Mouse (Mus musculus): ENCODE measurements at regions not wholly inside any gene's neighbourhood (a gene's known extent, or its start where the extent isn't known, plus 50 kb on each side); places are given as distances from the start of the nearest gene placed in this dataset.
"Not testable (repeated sequence)": the region's sequence is repeated elsewhere in the genome, so short reads cannot be mapped to it uniquely, and the experiment has no call there.

DNA sequence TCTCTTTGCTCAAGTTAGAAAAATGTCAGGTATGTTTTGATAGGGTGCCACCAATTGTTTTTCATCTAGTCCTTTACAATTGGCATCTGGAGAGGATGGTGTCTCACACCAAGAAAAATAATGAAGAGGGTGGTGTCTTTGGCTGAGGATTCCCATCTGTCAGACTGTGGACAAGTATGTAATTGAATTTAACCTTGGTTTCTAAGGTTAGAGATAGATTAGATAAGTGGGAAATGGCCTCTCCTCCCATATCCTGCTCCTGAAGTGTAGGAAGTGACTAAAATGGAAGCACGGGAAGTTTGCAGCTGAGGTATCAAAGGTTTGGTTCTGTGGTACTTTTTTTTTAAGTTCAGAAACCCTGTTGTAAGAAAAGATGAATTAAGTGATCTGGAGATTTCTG is 98.0 kb upstream of the Emcn start:
- WGBS (ENCODE audit: insufficient replicate concordance), result 26% methylated on average over 1 of the region's 1 CpGs

DNA sequence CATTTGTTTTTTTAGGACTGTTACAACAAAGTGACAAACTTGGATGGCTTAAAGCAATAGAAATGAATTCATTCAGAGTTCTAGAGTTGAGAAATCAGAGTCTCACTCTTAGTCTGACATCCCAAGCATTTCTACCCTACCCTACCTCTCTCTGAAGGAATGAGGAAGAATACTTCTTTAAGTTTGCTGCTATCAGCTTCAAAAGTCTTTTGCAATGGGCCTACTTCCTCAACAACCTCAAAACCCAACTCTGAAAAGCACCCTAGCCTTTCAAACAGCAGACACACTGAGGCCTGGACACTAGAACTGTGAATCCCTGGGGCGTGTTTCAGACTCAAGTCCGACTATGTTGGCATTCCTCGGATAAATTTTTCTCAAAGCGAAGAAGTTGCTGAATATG is 77.0 kb upstream of the Emcn start:
- ATAC-seq (ENCODE audit: insufficient read depth), result no peak
- 69% methylated on average over 4 of the region's 4 CpGs for WGBS (ENCODE audit: insufficient replicate concordance)

More for the DNA sequence above, 98.0 kb upstream of the Emcn start:
- Histone ChIP-seq H3K27ac (replicated peaks) (no peak overlapping the region), H3K27me3 (no peaks in the 10 kb centered on the region), H3K9me3 (replicated peaks) (no peaks in the 10 kb centered on the region), H3K4me2 (no peak overlapping the region), H3K9ac (no peak overlapping the region), H3K36me3 (replicated peaks) (no peaks in the 10 kb centered on the region), H3K4me1 (replicated peaks) (no peaks in the 10 kb centered on the region), H3K4me3 (replicated peaks) (no peak overlapping the region)
- no peak for ATAC-seq (ENCODE audit: insufficient read depth)

DNA sequence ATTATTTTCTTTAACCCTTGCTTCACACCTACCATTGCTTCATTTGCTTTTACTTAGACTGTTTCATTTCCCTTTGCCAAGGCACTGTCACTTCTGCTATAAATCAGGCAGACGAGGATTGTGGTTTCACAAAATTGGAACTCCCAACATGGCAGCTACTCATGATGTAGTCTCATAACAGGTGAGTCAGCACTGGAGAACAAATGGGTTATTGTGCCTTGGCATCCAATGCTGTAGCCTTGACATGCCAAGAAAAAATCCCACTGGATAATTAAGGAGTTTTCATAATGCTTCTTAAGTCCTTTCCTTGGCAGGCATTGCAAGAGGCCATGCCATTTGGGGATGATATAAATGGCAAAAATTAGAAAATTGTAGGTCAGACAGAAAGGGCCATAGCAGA is 73.1 kb upstream of the Emcn start:
- 53% methylated on average over 1 of the region's 1 CpGs for WGBS (ENCODE audit: insufficient replicate concordance)
- ATAC-seq (ENCODE audit: insufficient read depth), result no peak
- H3K27ac ChIP-seq (replicated peaks), result no peak overlapping the region
- H3K9me3 ChIP-seq (replicated peaks), result no peaks in the 10 kb centered on the region
- no peaks in the 10 kb centered on the region for H3K4me1 ChIP-seq (replicated peaks)
- no peak overlapping the region for H3K4me2 ChIP-seq
- no peak overlapping the region for H3K4me3 ChIP-seq (replicated peaks)
- no peaks in the 10 kb centered on the region for H3K36me3 ChIP-seq (replicated peaks)
- H3K27me3 ChIP-seq, result no peaks in the 10 kb centered on the region
- no peak overlapping the region for H3K9ac ChIP-seq

More for the DNA sequence above, 77.0 kb upstream of the Emcn start:
- no peak overlapping the region for H3K27ac ChIP-seq (replicated peaks)
- no peak overlapping the region for H3K4me2 ChIP-seq
- H3K9me3 ChIP-seq (replicated peaks), result no peaks in the 10 kb centered on the region
- H3K27me3 ChIP-seq, result no peaks in the 10 kb centered on the region
- H3K4me1 ChIP-seq (replicated peaks), result no peaks in the 10 kb centered on the region
- H3K9ac ChIP-seq, result no peak overlapping the region
- no peaks in the 10 kb centered on the region for H3K36me3 ChIP-seq (replicated peaks)
- H3K4me3 ChIP-seq (replicated peaks), result no peak overlapping the region

DNA sequence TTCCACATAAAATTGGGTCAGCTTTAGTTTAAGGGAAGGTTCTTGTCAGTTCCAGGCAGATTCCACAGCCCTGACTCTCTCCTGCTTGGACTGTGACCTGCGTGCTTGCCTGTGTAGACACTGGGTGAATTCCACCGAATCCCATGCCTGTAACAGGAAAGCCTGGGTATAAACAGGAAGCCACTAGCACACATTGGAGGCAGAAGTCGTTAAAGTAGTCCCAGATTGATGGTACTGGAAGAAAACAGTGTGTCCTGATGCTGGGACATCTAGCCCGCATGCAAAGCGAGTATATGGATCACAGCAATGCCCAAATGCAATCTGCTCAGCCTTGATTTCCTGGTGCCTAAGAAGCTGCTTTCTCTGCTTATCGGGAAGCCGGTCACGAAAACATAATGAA is 65.4 kb upstream of the Emcn start:
- Histone ChIP-seq H3K4me1 (replicated peaks) (no peaks in the 10 kb centered on the region), H3K27ac (replicated peaks) (no peak overlapping the region), H3K4me3 (replicated peaks) (no peak overlapping the region), H3K9ac (no peak overlapping the region), H3K9me3 (replicated peaks) (no peaks in the 10 kb centered on the region), H3K4me2 (no peak overlapping the region), H3K36me3 (replicated peaks) (no peaks in the 10 kb centered on the region), H3K27me3 (no peaks in the 10 kb centered on the region)
- no peak for ATAC-seq (ENCODE audit: insufficient read depth)
- WGBS (ENCODE audit: insufficient replicate concordance), result 40% methylated on average over 8 of the region's 8 CpGs

DNA sequence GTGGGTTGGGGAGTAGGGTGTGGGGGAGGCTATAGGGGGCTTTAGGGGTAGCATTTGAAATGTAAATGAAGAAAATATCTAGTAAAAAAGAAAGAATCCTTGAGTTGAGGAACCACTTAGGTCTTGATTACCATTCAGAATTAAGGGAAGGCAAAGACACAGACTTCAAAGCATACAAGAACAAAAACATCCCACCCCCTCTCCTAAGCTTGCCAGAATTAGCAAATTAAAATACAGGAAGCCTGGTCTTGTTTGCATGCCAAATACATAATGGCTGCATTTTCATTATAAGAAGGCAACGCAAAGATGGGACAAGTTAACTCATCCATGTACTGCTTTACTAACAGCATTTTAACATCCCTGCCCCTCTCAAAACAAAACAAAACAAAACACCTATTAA is 61.6 kb upstream of the Emcn start:
- Histone ChIP-seq H3K36me3 (replicated peaks) (no peaks in the 10 kb centered on the region), H3K27me3 (no peaks in the 10 kb centered on the region), H3K4me3 (replicated peaks) (no peak overlapping the region), H3K27ac (replicated peaks) (no peak overlapping the region), H3K9ac (no peak overlapping the region), H3K4me1 (replicated peaks) (no peaks in the 10 kb centered on the region), H3K4me2 (no peak overlapping the region), H3K9me3 (replicated peaks) (no peaks in the 10 kb centered on the region)
- 71% methylated on average over 1 of the region's 1 CpGs for WGBS (ENCODE audit: insufficient replicate concordance)
- no peak for ATAC-seq (ENCODE audit: insufficient read depth)

DNA sequence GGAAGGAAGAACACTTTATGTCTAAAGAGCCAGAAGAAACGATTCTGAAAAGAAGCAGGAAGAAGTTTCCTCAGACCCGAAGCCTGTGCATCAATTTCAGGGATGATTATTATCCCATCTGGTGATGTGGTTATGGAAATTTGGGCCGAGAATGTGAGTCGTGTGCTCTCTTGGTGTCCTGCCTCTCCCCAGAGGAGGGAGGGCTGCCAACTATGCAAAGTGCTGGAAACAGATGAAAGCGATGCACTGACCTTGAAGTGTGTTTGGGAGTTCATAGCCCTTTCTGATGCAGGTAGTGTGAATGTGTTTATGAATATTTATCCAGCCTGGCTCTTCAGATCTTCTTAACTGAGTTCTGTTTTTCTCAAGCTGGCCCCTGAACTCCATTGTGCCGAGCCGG is 59.8 kb upstream of the Emcn start:
- Histone ChIP-seq H3K27ac (replicated peaks) (no peak overlapping the region), H3K4me2 (no peak overlapping the region), H3K36me3 (replicated peaks) (no peaks in the 10 kb centered on the region), H3K27me3 (no peaks in the 10 kb centered on the region), H3K4me1 (replicated peaks) (no peaks in the 10 kb centered on the region), H3K4me3 (replicated peaks) (no peak overlapping the region), H3K9ac (no peak overlapping the region), H3K9me3 (replicated peaks) (no peaks in the 10 kb centered on the region)
- 71% methylated on average over 7 of the region's 7 CpGs for WGBS (ENCODE audit: insufficient replicate concordance)
- ATAC-seq (ENCODE audit: insufficient read depth), result no peak

DNA sequence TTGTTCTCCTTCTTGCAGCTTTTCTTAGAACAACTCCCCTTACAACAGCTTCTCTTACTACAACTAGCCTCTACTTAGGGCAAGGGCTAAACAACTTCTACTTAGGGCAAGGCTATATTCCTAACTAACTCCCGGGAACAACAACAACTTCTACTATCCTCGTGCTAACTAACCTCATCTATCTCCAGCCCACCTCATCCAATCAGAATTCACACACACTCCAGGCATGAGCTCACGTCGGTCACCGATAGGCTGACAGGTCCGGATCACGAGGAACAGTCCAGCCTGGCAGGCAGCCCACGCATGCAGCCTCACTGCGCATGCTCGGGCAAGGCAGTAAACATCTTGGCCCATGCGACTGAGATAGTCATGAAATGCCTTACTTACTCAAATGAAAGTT is 53.3 kb upstream of the Emcn start:
- WGBS (ENCODE audit: insufficient replicate concordance), result 73% methylated on average over 11 of the region's 11 CpGs
- not testable (repeated sequence) for H3K27ac ChIP-seq (replicated peaks); H3K4me3 ChIP-seq (replicated peaks); H3K4me2 ChIP-seq; H3K9me3 ChIP-seq (replicated peaks); H3K4me1 ChIP-seq (replicated peaks); H3K27me3 ChIP-seq; H3K36me3 ChIP-seq (replicated peaks); ATAC-seq (ENCODE audit: insufficient read depth); H3K9ac ChIP-seq

DNA sequence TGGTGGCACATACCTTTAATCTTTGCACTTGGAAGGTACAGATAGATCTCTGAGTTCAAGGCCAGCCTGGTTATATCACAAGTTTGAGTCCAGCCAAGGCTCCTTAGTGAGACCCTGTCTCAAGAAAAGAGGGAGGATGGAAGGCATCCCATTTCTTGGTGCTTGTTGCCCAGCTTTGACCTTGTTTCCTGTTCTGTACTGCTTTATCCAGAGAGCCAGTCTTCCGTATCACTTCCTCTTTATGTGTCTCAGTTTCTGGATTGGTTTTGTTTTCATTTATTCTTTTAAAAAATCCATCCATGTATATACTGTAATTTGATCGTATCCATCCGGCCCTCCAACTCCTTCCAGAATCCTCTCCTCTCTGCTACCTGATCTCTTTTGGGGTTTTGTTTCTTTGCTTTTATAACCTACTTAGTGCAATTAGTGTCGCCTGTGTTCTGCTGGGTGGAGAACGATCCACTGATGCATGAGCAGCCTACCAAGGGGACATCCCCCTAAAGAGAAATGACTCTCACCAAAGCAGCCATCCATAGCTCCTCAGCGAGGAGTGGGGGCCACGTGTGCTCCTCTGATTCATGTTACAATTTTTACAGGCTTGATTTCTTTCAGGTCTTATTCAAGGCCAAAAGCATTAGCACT is 52.4 kb upstream of the Emcn start:
- H3K4me3 ChIP-seq (replicated peaks), result no peak overlapping the region
- no peak for ATAC-seq (ENCODE audit: insufficient read depth)
- 54% methylated on average over 7 of the region's 7 CpGs for WGBS (ENCODE audit: insufficient replicate concordance)
- H3K27me3 ChIP-seq, result no peaks in the 10 kb centered on the region
- no peaks in the 10 kb centered on the region for H3K36me3 ChIP-seq (replicated peaks)
- H3K9ac ChIP-seq, result no peak overlapping the region
- H3K4me2 ChIP-seq, result no peak overlapping the region
- H3K27ac ChIP-seq (replicated peaks), result no peak overlapping the region
- no peaks in the 10 kb centered on the region for H3K9me3 ChIP-seq (replicated peaks)
- H3K4me1 ChIP-seq (replicated peaks), result no peaks in the 10 kb centered on the region

DNA sequence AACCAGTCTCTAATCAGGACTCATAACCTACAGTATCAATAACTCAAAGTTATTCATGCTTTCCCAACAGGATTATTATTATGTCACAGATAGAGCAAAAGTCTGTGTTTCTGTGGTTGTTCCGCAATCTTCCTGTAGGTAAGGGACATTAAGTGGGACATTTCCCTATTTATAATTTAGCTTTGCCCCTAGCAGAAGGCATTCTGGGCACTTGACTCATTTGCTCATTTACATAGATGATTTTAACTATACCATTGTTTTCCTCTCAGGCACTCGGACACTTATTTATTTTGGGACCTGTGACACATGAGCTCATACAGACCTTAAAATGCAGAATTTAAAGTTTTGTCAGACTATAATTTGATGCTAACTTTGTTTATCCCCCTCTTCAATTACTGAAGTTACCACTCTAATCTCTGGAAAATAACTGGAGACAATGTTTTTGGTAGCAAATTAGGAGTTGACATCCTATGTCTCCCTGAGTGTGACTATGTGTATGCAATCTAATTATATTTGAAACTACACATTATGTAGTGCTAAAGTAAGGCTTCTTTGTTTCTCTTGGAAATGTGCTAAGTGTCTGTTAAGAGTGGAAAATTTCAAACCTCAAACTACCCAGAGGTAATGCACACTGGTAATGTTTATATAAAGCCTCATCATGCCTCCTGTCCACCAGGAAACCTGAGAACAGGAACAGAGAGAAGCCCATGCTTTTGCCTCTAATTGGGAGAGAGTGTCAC is 51.8 kb upstream of the Emcn start:
- 61% methylated on average over 2 of the region's 2 CpGs for WGBS (ENCODE audit: insufficient replicate concordance)
- H3K36me3 ChIP-seq (replicated peaks), result no peaks in the 10 kb centered on the region
- H3K4me1 ChIP-seq (replicated peaks), result no peaks in the 10 kb centered on the region
- no peak overlapping the region for H3K27ac ChIP-seq (replicated peaks)
- no peak for ATAC-seq (ENCODE audit: insufficient read depth)
- H3K27me3 ChIP-seq, result no peaks in the 10 kb centered on the region
- H3K9ac ChIP-seq, result no peak overlapping the region
- H3K9me3 ChIP-seq (replicated peaks), result no peaks in the 10 kb centered on the region
- H3K4me3 ChIP-seq (replicated peaks), result no peak overlapping the region
- no peak overlapping the region for H3K4me2 ChIP-seq

DNA sequence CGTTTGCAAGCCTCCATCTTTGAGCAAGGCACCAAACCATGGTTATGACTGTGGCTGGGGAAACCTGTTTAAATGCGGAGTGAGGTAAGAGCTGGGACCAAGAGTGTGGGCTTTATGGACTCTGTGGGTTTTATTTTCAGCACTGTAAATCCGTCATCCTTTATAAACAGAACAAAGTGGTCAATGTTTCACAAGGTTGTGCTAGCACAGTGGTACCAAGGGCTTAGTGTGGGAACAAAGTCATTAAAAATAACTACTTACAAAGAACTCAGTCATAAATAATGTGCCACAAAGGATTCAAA is 51.2 kb upstream of the Emcn start:
- Histone ChIP-seq H3K27me3 (no peaks in the 10 kb centered on the region), H3K4me3 (replicated peaks) (no peak overlapping the region), H3K9me3 (replicated peaks) (no peaks in the 10 kb centered on the region), H3K9ac (no peak overlapping the region), H3K4me1 (replicated peaks) (no peaks in the 10 kb centered on the region), H3K27ac (replicated peaks) (no peak overlapping the region), H3K36me3 (replicated peaks) (no peaks in the 10 kb centered on the region), H3K4me2 (no peak overlapping the region)
- WGBS (ENCODE audit: insufficient replicate concordance), result 54% methylated on average over 3 of the region's 3 CpGs
- no peak for ATAC-seq (ENCODE audit: insufficient read depth)

Data from liver, embryonic 15.5 days (tissue).